Mouse (Mus musculus) common myeloid progenitor, adult 5-6 weeks (primary cell): ENCODE data around the gene Gm45713. TPM values are rescaled to one million over a fixed set of nuclear protein-coding genes. Genes with fewer than 3 reads are reported as not detected.

Experiments used
- ATAC-seq: replicated peaks from 2 replicates; pipeline ENCODE4 v1.8.0; 2016; ENCODE audit warnings: low read depth, mild to moderate bottlenecking, moderate TSS enrichment, inconsistent platforms; ENCODE audit not compliant: poor library complexity, severe bottlenecking
- total RNA-seq: library from RNA; stranded (forward); fragments of 200-1000, 187-1606 nt; gene quantifications from 2 replicates; pipeline ENCODE4 v1.2.3, GENCODE M21; 2017

Gm45713 gene
- total RNA-seq, 1 experiment from 2014 or later = not detected

GRCm38 (mm10) chr7:45081016-45081415, 55.0 kb downstream of the Gm45713 start:
- no peak for ATAC-seq

DNA sequence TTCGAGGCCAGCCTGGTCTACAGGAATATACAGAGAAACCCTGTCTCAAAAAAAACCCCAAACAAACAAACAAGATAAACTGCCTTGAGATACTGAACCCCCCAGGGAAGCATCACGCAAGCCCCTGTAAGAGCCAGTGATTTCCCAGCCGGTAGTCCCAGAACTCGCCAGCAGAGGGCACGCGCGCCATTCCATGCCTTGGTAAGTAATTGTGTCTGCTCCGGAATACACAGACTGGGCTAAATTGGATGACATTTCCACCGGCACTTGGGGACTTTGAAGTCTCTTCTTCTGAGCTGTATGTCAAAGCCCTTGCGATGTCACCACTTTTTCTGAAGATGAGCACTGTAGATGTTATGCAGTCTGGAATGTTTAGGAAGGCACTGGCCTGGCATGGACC, 56.2 kb downstream of the Gm45713 start:
- peak; percentile 49 for ATAC-seq

DNA sequence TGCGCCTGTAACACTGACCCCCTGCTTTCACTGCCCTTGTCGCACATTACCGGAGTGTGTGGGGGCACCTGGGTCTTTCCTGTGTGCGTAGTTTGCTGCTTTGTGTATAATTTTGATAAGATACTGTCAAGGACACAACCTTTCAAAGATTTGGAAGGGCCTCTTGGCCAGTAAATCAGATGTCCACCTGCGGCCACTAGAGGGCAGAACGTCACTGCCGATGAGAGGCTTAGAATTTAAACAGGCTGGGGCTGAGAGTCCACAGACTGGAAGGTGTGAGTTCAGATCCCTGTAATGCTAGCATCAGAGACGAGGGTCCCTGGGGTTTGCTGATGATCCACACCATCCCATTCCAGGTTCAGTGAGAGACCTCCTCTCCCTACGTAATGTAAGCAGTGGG, 57.5 kb downstream of the Gm45713 start:
- no peak; the same call in 1 of the 2 replicates for ATAC-seq

DNA sequence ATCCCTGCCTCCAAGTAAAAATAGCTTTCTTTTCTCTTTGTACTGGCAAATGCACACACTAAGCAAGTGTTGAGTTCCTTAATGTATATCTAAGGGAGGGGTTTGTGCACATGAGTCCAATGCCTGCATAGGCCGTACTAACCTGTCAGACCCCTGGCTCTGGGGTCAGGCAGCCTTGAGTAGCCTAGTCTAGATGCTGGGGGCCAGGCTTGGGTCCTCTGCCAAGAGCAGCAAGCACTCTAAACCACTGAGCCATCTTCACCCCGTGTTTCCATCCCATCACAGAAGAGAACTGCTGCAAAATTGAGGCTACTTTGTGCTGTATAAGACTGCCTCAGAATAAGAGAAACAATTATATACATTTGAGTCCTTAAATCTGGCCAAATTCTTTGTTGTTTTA, 58.2 kb downstream of the Gm45713 start:
- ATAC-seq = no peak

DNA sequence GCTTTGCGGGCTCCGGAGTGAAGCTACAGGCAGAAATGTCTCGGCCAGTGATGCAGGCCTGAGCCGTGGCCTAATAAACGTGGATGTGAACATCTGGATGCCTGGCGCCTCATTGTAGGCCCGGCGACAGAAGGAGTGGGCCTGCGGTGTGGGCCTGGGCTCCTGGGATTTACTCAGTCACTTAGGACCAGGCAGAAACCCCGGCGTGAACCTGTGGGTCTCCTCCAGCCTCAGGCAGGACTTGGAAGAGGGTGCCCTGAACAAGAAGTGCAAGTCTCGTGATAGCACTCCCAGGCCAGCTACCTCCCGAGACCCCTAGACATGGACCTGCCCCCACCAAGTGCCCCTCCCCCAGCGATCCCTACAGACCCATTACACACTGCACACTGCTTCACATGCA, 58.7 kb downstream of the Gm45713 start:
- no peak for ATAC-seq

DNA sequence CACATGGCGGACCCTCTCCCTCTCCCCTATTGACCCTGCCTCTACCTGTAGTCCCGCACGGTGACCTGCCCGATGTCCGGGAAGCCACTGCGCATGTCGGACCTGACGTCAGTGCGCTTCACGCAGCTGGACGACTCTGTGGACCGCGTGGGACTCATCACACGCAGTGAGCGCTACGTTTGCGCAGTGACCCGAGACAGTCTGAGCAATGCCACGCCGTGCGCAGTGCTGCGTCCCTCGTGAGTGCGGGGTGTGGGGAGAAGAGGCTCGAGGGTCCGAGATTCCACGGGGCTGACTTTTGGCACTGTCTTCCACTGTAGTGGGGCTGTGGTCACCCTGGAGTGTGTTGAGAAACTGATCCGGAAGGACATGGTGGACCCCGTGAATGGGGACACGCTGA, 59.5 kb downstream of the Gm45713 start:
- ATAC-seq = no peak

Other genes with a start within 250 kb of the Gm45713 start
- gene Med25, start 243.5 kb downstream of the Gm45713 start, total RNA-seq = 12.3 and 13.3 TPM in 2 replicates
- gene Fuz, start 240.2 kb downstream of the Gm45713 start, total RNA-seq = 14.7 and 28.1 TPM in 2 replicates
- gene Ap2a1, start 206.7 kb downstream of the Gm45713 start, total RNA-seq = 22.4 and 31.1 TPM in 2 replicates
- not detected in 2 replicates for gene Tsks, start 193.0 kb downstream of the Gm45713 start, total RNA-seq
- 0.23 and 1.2 TPM in 2 replicates for gene Cpt1c, start 161.4 kb downstream of the Gm45713 start, total RNA-seq
- 143 and 170 TPM in 2 replicates for gene Prmt1, start 149.7 kb downstream of the Gm45713 start, total RNA-seq
- gene Irf3, start 138.6 kb downstream of the Gm45713 start, total RNA-seq = 92.9 and 129 TPM in 2 replicates
- gene Bcl2l12, start 137.5 kb downstream of the Gm45713 start, total RNA-seq = 29.5 and 33.8 TPM in 2 replicates
- gene Scaf1, start 119.9 kb downstream of the Gm45713 start, total RNA-seq = 9.6 and 17.0 TPM in 2 replicates
- 1.1 TPM in 1 of 2 replicates, not detected in the other for gene Rras, start 118.3 kb downstream of the Gm45713 start, total RNA-seq
- gene Prr12, start 83.3 kb downstream of the Gm45713 start, total RNA-seq = 2.2 and 7.5 TPM in 2 replicates
- gene Nosip, start 73.8 kb downstream of the Gm45713 start, total RNA-seq = 66.0 and 71.2 TPM in 2 replicates
- 3.4 and 3.8 TPM in 2 replicates for gene Prrg2, start 73.6 kb downstream of the Gm45713 start, total RNA-seq
- gene Rcn3, start 44.0 kb downstream of the Gm45713 start, total RNA-seq = 23.2 and 37.1 TPM in 2 replicates
- 4.0 and 4.7 TPM in 2 replicates for gene Fcgrt, start 32.4 kb downstream of the Gm45713 start, total RNA-seq
- gene Rps11, start 11.8 kb downstream of the Gm45713 start, total RNA-seq = 1,473 and 1,910 TPM in 2 replicates
- gene Rpl13a, start 7.5 kb downstream of the Gm45713 start, total RNA-seq = 3,242 and 3,932 TPM in 2 replicates
- 5.8 and 13.0 TPM in 2 replicates for gene Flt3l, start 201 bp upstream of the Gm45713 start, total RNA-seq
- gene Pih1d1, start 18.1 kb upstream of the Gm45713 start, total RNA-seq = 35.2 and 59.8 TPM in 2 replicates
- gene Aldh16a1, start 18.4 kb upstream of the Gm45713 start, total RNA-seq = 32.2 and 37.9 TPM in 2 replicates
- not detected in 2 replicates for gene Slc17a7, start 27.7 kb upstream of the Gm45713 start, total RNA-seq
- gene Gfy, start 43.3 kb upstream of the Gm45713 start, total RNA-seq = not detected in 2 replicates
- not detected in 2 replicates for gene Pth2, start 44.8 kb upstream of the Gm45713 start, total RNA-seq
- 0.18 and 2.0 TPM in 2 replicates for gene Ccdc155, start 68.7 kb upstream of the Gm45713 start, total RNA-seq
- 6.7 and 17.4 TPM in 2 replicates for gene Dkkl1, start 75.9 kb upstream of the Gm45713 start, total RNA-seq
- gene Tead2, start 79.5 kb upstream of the Gm45713 start, total RNA-seq = 0.55 and 0.87 TPM in 2 replicates
- gene Cd37, start 102.9 kb upstream of the Gm45713 start, total RNA-seq = 28.9 and 41.4 TPM in 2 replicates
- not detected in 2 replicates for gene Slc6a16, start 104.9 kb upstream of the Gm45713 start, total RNA-seq
- not detected in 2 replicates for gene Slc6a21, start 141.3 kb upstream of the Gm45713 start, total RNA-seq
- 3.1 and 3.4 TPM in 2 replicates for gene Trpm4, start 197.5 kb upstream of the Gm45713 start, total RNA-seq
- gene Hrc, start 199.1 kb upstream of the Gm45713 start, total RNA-seq = 0.41 TPM in 1 of 2 replicates, not detected in the other
- gene Ppfia3, start 230.8 kb upstream of the Gm45713 start, total RNA-seq = not detected in 2 replicates
- gene Lin7b, start 234.4 kb upstream of the Gm45713 start, total RNA-seq = 1.9 TPM in 1 of 2 replicates, not detected in the other